Mouse (Mus musculus) heart, embryonic 16.5 days (tissue): Measurements from ENCODE around the gene Oosp2. TPM values are rescaled to one million over a fixed set of nuclear protein-coding genes. Genes with fewer than 3 reads are reported as not detected.

Source experiments
- ATAC-seq: fragments of 200-750 bp; cut with Nextera tagmentation; replicated peaks from 2 replicates; pipeline ENCODE4 v1.8.0; 2017; ENCODE audit warnings: moderate number of reproducible peaks; ENCODE audit not compliant: insufficient read depth, low FRiP score; ENCODE audit errors: extremely low read depth
- H3K27ac ChIP-seq: fragments of 300-500 bp; sonication (generic); 2 replicates; pipeline ENCODE4 v1.5.1; 2014; ENCODE audit warnings: mild to moderate bottlenecking, low read length, control low read depth, moderate library complexity
- H3K27me3 ChIP-seq: fragments of 300-500 bp; sonication (generic); 2 replicates; pipeline ENCODE4 v1.6.1; 2014; ENCODE audit warnings: low read length, mixed read lengths; ENCODE audit not compliant: control insufficient read depth, insufficient read depth
- H3K36me3 ChIP-seq: fragments of 300-500 bp; sonication (generic); 2 replicates; pipeline ENCODE4 v1.6.1; 2014; ENCODE audit not compliant: control insufficient read depth, insufficient read depth
- H3K4me1 ChIP-seq: fragments of 300-500 bp; sonication (generic); 2 replicates; pipeline ENCODE4 v1.6.1; 2014; ENCODE audit warnings: low read length, mixed read lengths; ENCODE audit not compliant: control insufficient read depth, insufficient read depth
- H3K4me2 ChIP-seq: fragments of 300-500 bp; sonication (generic); 2 replicates; pipeline ENCODE4 v1.6.1; 2014; ENCODE audit warnings: low read depth, mild to moderate bottlenecking, control low read depth, low read length
- H3K4me3 ChIP-seq: fragments of 300-500 bp; sonication (generic); 2 replicates; pipeline ENCODE4 v1.5.1; 2014; ENCODE audit warnings: mild to moderate bottlenecking, control low read depth, low read length
- H3K9ac ChIP-seq: fragments of 300-500 bp; sonication (generic); 2 replicates; pipeline ENCODE4 v1.6.1; 2014; ENCODE audit warnings: low read length, control low read depth
- H3K9me3 ChIP-seq: fragments of 300-500 bp; sonication (generic); replicated peaks from 2 replicates; pipeline ENCODE4 v1.6.1; 2016; ENCODE audit warnings: low read length; ENCODE audit not compliant: control insufficient read depth
- WGBS: fragments of 180-500 bp; shearing (Covaris S2); extraction: QIAGEN DNeasy Blood & Tissue Kit; methylation state at CpG from one replicate; pipeline ENCODE4 v1.1.7; 2014; 5-methylcytosine and 5-hydroxymethylcytosine counted together
- polyA plus RNA-seq: library from polyadenylated mRNA; unstranded; fragments of >200 nt; fragmentation: Nextera tagmentation; extraction: Ambion mirVana; gene quantifications from 2 replicates; pipeline ENCODE4 v1.2.1, GENCODE M21; 2015

Oosp2 gene
- polyA plus RNA-seq, 1 experiment from 2014 or later: not detected

DNA sequence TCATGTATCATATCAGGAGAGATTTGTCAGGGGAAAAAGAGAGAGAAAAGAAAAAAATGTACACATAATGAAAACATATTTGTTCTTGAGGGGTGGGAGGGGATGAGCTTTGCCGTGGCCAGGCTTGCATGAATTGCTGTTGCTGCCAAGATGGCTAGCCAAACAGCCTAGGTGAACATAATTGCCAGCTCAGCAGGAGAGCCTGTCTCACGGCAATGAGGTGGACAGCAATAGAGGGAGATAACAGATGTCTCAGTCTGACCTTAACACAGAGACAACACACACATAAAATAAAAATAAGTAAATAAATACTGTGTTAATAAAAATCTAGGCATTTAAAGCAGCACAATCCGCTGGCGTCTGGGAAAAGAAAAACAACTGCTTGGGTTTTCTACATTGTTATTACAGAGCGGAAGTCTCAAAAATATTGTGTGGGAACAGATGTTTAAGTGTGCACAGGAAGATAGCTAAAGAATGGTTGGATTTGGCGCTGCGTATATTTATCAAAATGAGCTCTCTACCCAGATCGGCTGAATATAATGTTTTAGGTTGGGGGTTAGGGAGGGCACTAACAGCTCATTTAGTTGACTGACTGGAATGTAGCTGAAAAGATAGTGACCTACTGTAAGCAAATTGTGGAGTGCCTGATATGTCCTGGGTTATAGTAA lies 46.4 kb downstream of the Oosp2 start:
- WGBS: 51% methylated on average over 8 of the region's 8 CpGs
- H3K27me3 ChIP-seq: no peaks in the 10 kb centered on the region
- no peak overlapping the region for H3K4me3 ChIP-seq
- H3K36me3 ChIP-seq: no peaks in the 10 kb centered on the region
- H3K27ac ChIP-seq: no peak overlapping the region
- no peak overlapping the region for H3K4me2 ChIP-seq
- no peaks in the 10 kb centered on the region for H3K4me1 ChIP-seq
- H3K9ac ChIP-seq: no peak overlapping the region
- ATAC-seq: no peak
- H3K9me3 ChIP-seq: no peaks in the 10 kb centered on the region

DNA sequence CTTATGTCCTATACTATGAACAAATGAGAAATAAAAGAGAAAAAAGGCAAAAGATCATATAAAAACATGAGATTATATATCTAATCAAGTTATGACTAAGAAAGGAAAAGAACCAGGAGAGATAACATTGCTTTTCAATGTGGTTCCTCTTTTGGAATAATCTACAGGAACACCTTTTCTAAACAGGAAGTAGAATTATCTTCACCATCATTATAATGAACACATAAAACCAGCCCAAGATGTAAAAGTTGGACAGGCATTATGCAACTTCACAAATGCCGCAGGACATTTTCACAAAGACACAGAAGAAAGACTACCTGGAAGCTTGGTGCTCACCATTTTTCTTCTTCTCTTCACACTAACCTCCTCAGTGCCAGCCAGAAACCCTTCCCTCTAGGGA lies 47.3 kb downstream of the Oosp2 start:
- Histone ChIP-seq H3K4me3 (no peak overlapping the region), H3K27ac (no peak overlapping the region), H3K36me3 (no peaks in the 10 kb centered on the region), H3K4me1 (no peaks in the 10 kb centered on the region), H3K4me2 (no peak overlapping the region), H3K9me3 (no peaks in the 10 kb centered on the region), H3K9ac (no peak overlapping the region), H3K27me3 (no peaks in the 10 kb centered on the region)
- ATAC-seq: no peak
- WGBS: 65% methylated on average over 1 of the region's 1 CpGs

DNA sequence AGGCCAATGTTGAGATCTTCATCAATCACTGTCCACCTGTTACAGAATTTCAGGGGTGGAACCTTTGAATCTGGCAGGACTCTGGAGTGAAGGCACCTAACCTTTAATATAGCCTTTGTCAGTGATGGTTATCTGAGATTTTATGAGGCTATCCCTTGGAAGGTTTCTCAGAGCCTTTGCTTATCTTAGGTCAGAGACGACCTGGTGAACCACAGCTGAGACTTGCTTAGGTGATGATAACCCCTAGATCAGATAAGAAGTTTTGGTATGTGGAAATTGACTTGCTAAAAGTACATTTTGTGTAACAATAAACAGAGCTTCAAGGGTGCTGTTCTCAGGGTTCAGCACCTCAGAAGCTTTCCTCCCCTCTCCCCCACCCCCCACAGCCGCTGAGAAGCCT lies 48.1 kb downstream of the Oosp2 start:
- H3K9ac ChIP-seq: no peak overlapping the region
- H3K4me3 ChIP-seq: no peak overlapping the region
- WGBS: 21% methylated on average over 2 of the region's 2 CpGs
- H3K9me3 ChIP-seq: no peaks in the 10 kb centered on the region
- no peak overlapping the region for H3K4me2 ChIP-seq
- no peaks in the 10 kb centered on the region for H3K4me1 ChIP-seq
- no peaks in the 10 kb centered on the region for H3K27me3 ChIP-seq
- H3K36me3 ChIP-seq: no peaks in the 10 kb centered on the region
- ATAC-seq: no peak
- H3K27ac ChIP-seq: no peak overlapping the region

DNA sequence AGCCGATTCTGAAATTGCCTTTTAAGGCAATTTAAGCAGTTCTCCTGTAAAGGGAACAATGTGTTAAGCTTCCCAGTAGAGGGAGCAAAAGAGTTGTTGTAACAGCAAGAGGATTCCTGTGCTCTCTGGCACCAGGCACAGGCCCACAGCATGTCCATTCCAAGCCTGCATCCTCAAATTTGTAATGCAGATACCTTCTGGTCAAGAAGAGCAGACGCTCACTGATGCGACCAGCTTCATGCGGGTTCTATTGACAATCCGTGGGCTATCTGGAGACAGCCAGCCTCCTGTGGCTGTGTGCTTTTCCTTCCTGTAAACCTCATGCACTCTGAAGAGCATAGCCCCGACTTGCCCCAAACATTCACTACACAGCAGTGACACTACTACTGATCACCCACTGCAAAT lies 48.8 kb downstream of the Oosp2 start:
- no peaks in the 10 kb centered on the region for H3K4me1 ChIP-seq
- no peak overlapping the region for H3K4me3 ChIP-seq
- no peak overlapping the region for H3K9ac ChIP-seq
- no peak overlapping the region for H3K27ac ChIP-seq
- H3K36me3 ChIP-seq: no peaks in the 10 kb centered on the region
- no peak for ATAC-seq
- 21% methylated on average over 6 of the region's 6 CpGs for WGBS
- no peak overlapping the region for H3K4me2 ChIP-seq
- no peaks in the 10 kb centered on the region for H3K9me3 ChIP-seq
- no peaks in the 10 kb centered on the region for H3K27me3 ChIP-seq

DNA sequence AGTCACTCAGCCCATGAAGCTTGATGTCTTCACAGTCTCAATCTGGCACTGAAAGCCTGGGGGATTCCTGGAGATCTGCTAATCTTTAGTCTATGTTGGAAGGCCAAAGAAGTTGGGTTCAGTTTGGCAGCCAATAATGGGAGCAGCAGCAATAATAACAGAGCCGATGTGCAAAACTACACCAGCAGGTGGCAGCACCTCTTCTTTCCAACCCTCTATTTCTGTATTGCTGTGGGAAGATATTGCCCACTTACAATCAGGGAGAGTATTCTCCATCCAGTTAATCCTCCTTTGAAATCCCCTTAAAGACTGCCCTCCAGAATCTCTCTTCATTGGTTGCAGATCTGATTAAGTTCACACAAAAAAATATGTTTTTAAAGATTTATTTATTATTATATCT lies 52.2 kb downstream of the Oosp2 start:
- Histone ChIP-seq H3K4me2 (no peak overlapping the region), H3K4me3 (no peak overlapping the region), H3K9me3 (no peaks in the 10 kb centered on the region), H3K27me3 (no peaks in the 10 kb centered on the region), H3K9ac (no peak overlapping the region), H3K36me3 (no peaks in the 10 kb centered on the region), H3K27ac (no peak overlapping the region), H3K4me1 (no peaks in the 10 kb centered on the region)
- ATAC-seq: no peak
- WGBS: 0% methylated on average over 1 of the region's 1 CpGs

DNA sequence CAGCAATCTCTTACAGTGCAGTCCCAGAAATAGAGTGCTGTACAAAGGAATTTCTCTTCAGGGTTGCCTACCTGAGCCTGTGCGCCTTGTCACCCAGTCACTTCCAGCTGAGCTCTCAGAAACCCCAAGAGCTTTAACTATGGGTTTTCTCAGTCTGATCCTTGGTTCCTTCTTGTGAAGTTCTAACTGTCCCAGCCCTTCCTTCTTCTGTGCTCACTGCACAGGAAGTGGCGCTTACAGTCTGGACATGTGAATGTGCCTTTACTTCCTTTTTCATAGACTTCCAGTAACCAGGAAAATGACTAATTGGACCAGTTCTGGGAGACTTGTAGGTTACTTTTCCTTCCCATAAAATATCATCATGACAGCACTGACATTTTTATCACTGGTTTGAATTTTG lies 55.8 kb downstream of the Oosp2 start, which contains the start of gene Ms4a6d:
Gene Ms4a6d (minus strand): TSS at position 247 of the 400 bp plus-strand sequence.
- Histone ChIP-seq H3K4me2 (no peak within 1 kb of the TSS), H3K9me3 (no peaks in the 10 kb centered on the region), H3K36me3 (no peaks in the 10 kb centered on the region), H3K27ac (no peak within 1 kb of the TSS), H3K4me3 (no peak within 1 kb of the TSS), H3K4me1 (no peaks in the 10 kb centered on the region), H3K9ac (no peak within 1 kb of the TSS), H3K27me3 (no peaks in the 10 kb centered on the region)
- ATAC-seq: no peak
- 75% methylated on average over 2 of the region's 2 CpGs for WGBS

DNA sequence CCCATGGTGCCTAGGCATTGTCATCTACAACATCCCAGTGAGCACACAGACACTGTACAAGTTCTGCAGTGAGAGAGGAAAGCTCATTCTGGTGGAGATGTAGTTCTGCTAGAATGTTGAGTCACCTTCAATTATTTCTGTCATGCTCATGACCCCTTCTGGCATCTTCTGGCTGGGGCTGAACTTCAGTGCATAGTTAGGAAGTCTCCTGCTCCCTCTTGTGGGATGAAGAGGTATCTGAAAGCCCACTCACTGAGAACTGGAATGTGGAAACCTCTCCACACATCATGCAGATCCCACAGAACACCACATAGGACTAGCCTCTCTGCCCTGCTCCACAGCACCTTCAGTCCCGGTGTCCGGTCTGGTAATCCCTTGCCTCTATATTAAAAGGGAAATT lies 58.3 kb downstream of the Oosp2 start:
- no peaks in the 10 kb centered on the region for H3K4me1 ChIP-seq
- H3K4me3 ChIP-seq: no peak overlapping the region
- H3K36me3 ChIP-seq: no peaks in the 10 kb centered on the region
- no peaks in the 10 kb centered on the region for H3K9me3 ChIP-seq
- WGBS: 75% methylated on average over 2 of the region's 2 CpGs
- H3K9ac ChIP-seq: no peak overlapping the region
- H3K27me3 ChIP-seq: no peaks in the 10 kb centered on the region
- ATAC-seq: no peak; the same call in 1 of the 2 replicates
- H3K27ac ChIP-seq: no peak overlapping the region
- no peak overlapping the region for H3K4me2 ChIP-seq

DNA sequence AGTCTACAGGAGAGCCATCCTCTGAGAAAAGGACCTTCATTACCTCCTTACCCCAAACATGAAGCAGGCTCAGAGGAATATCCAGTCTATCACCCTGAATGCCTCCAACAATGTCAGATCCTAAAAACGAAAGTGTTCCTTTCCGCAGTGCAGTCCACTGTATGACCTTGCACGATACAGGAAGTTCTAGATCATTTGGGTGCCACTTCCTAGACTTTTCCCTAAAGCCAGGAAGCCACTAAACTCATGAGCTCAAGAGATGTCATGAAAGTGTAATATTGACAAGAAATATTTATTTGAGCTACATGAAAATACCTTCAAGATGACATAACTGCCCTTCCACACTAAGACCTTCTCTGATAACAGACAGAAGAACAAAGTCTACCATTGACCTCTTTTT lies 59.0 kb downstream of the Oosp2 start:
- Histone ChIP-seq H3K36me3 (no peaks in the 10 kb centered on the region), H3K4me3 (no peak overlapping the region), H3K9me3 (no peaks in the 10 kb centered on the region), H3K9ac (no peak overlapping the region), H3K27me3 (no peaks in the 10 kb centered on the region), H3K4me1 (no peaks in the 10 kb centered on the region), H3K27ac (no peak overlapping the region), H3K4me2 (no peak overlapping the region)
- ATAC-seq: no peak
- 80% methylated on average over 3 of the region's 3 CpGs for WGBS
